Mouse (Mus musculus): Measurements from ENCODE around the gene Scarb1. TPM values are rescaled to one million over a fixed set of nuclear protein-coding genes. Genes with fewer than 3 reads are reported as not detected.

Scarb1 gene
- polyA plus RNA-seq, 1 experiment from 2014 or later, result 28.0 TPM

DNA sequence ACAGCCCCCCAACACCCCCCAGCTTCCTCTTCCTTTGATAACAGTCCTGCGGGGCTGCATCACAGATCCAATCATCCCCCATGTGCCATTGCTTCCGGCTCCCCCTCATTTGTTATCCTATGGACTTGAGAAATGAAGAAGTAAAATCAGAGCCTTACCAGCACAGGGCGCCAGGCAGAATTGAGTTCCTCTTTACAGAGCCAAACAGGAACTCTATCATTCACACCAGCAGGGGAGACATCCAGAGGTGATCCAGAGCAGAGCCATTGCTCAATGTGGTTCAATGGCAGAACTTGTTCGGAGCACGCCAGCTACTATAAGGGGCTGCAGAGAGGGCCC lies 17.3 kb upstream of the Scarb1 start:
- H3K4me1 ChIP-seq (replicated peaks), result peaks cover 7% of the 10 kb centered on the region; the same call in 1 of the 2 replicates
- 83% methylated on average over 5 of the region's 5 CpGs for WGBS
- no peak overlapping the region for H3K27ac ChIP-seq
- no peaks in the 10 kb centered on the region for H3K9me3 ChIP-seq
- no peak overlapping the region for H3K4me3 ChIP-seq
- no peak overlapping the region for H3K9ac ChIP-seq
- no peak overlapping the region for H3K4me2 ChIP-seq
- no peaks in the 10 kb centered on the region for H3K36me3 ChIP-seq
- no peaks in the 10 kb centered on the region for H3K27me3 ChIP-seq
- no peak for ATAC-seq (ENCODE audit: low FRiP score)

DNA sequence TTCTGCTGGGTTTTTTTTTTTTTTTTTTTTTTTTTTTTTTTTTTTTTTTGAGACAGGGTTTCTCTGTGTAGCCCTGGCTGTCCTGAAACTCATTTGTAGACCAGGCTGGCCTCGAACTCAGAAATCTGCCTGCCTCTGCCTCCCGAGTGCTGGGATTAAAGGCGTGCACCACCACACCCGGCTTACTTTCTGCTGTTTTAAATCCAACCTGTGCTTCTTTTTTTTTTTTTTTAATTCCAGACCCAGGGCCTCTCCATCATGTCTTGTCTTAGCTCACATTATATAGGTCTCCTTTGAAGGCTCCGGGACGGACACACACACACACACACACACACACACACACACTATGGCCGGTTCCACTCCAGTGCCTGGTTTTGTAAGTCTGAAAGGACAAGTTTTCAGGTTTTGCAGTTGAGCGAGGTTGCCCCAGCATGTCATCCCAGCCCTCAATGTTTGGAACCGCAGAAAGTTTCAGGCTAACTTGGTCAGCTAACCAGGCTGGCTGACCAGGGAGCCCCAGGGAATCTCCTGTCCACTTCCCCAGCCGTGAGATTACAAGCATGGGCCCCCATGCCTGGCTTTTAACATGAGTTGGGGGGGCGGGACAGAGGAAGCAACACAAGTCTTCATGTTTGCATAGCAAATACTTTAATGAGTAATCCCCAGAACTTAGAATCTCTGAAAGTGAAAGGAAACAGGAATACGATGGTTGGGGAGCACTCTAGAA lies 16.8 kb upstream of the Scarb1 start:
- no peak for ATAC-seq (ENCODE audit: low FRiP score)
- 80% methylated on average over 12 of the region's 12 CpGs for WGBS
- no peaks in the 10 kb centered on the region for H3K27me3 ChIP-seq
- H3K36me3 ChIP-seq, result no peaks in the 10 kb centered on the region
- no peak overlapping the region for H3K9ac ChIP-seq
- no peak overlapping the region for H3K27ac ChIP-seq
- H3K4me3 ChIP-seq, result no peak overlapping the region
- H3K4me2 ChIP-seq, result no peak overlapping the region
- H3K4me1 ChIP-seq (replicated peaks), result peaks cover 7% of the 10 kb centered on the region; the same call in 1 of the 2 replicates
- H3K9me3 ChIP-seq, result no peaks in the 10 kb centered on the region

DNA sequence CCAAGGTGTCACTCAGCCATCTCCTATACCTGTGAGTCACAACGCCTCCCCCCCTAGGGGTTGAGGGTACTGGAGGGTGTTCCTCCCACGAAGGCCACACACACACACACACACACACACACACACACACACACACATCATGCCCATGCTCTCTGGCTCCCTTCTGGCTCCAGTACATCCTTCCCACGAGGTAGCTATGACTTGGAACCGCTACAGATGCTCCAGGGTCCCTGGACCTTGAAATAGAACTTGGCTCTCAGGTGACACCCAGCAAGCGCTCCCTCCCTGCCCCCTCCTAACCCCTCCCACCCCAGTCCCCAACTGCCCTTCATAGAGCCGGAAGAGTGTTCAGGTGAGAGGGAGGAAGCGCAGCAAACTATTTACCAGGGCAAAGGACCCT lies 14.8 kb upstream of the Scarb1 start:
- peaks cover 7% of the 10 kb centered on the region; the same call in 1 of the 2 replicates for H3K4me1 ChIP-seq (replicated peaks)
- 64% methylated on average over 7 of the region's 7 CpGs for WGBS
- no peak overlapping the region for H3K27ac ChIP-seq
- H3K36me3 ChIP-seq, result no peaks in the 10 kb centered on the region
- no peaks in the 10 kb centered on the region for H3K27me3 ChIP-seq
- H3K4me2 ChIP-seq, result no peak overlapping the region
- no peaks in the 10 kb centered on the region for H3K9me3 ChIP-seq
- no peak for ATAC-seq (ENCODE audit: low FRiP score)
- H3K9ac ChIP-seq, result no peak overlapping the region
- no peak overlapping the region for H3K4me3 ChIP-seq

DNA sequence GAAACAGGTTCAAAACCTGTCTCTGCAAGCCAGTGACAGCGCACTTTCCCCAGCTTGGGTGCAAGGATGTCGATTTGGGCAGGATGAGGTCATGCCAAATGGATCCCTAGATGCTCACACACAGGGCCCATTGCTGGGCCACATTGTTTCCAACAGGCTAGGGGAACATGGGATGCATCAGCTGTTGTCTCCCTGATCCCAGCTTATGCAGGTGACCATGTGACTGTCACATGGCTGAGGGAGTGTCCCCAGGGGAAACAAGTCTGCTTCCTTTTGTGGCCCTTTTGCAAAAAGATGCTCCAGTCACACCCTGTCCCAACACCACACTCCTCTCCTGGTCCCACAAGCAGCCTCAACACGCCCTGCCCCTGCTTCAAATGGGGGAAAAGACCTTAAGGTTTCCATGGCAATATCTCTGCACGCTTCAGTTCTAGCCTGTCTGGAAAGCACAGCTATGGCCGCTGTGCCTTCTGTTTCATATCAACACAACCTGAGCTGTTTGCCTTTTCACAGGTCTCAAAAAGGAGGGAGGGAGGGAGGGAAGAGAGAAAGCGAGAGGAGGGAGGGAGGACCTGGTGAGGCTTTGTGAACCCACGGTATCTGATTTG lies 14.1 kb upstream of the Scarb1 start:
- no peaks in the 10 kb centered on the region for H3K9me3 ChIP-seq
- ATAC-seq (ENCODE audit: low FRiP score), result no peak
- WGBS, result 52% methylated on average over 7 of the region's 7 CpGs
- no peaks in the 10 kb centered on the region for H3K36me3 ChIP-seq
- no peaks in the 10 kb centered on the region for H3K27me3 ChIP-seq
- no peak overlapping the region for H3K9ac ChIP-seq
- no peak overlapping the region for H3K4me2 ChIP-seq
- H3K4me3 ChIP-seq, result no peak overlapping the region
- peaks cover 7% of the 10 kb centered on the region; the same call in 1 of the 2 replicates for H3K4me1 ChIP-seq (replicated peaks)
- no peak overlapping the region for H3K27ac ChIP-seq

DNA sequence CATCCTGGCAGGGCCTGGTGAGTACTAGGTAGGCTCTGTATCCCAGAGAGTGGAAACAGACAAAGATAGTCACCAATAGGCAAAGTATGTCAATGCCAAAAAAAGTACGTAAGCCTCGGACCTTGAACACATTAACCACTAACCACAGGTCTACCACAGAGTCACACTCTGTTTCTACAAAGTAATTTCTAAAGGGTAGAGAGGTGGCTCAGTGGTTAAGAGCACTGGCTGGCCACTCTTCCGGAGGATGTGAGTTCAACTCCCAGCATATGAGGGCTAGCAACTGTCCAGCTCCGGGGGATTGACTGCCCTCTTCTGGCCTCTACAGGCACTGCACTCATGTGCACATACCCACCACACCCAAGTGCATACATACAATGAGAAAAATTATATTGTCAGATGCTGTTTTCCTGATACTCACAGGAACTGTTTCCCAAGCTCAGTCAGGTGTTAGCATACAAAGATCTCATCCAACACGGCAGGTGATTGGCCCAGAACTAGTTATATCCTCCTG lies 11.9 kb upstream of the Scarb1 start:
- ATAC-seq (ENCODE audit: low FRiP score), result no peak
- Histone ChIP-seq H3K4me2 (no peak overlapping the region), H3K9ac (no peak overlapping the region), H3K4me1 (replicated peaks) (peaks cover 7% of the 10 kb centered on the region; the same call in 1 of the 2 replicates), H3K9me3 (no peaks in the 10 kb centered on the region), H3K27ac (no peak overlapping the region), H3K4me3 (no peak overlapping the region), H3K36me3 (no peaks in the 10 kb centered on the region), H3K27me3 (no peaks in the 10 kb centered on the region)
- 93% methylated on average over 5 of the region's 5 CpGs for WGBS

DNA sequence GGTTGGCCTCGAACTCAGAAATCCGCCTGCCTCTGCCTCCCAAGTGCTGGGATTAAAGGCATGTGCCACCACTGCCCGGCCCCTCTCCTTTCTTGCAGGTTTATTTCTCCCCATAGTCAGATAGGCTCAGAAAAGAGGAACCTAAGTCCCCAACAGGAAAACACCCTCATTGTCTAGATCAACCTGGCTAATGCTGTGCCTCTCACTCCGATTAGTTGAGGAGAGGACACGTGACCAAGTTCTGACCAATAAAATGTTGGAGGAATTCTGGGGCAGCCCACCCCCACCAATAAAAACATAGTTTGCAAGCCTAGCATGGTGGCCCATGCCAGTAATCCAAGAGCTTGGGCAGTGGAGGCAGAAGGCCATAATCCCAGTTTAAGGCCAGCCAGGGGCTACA lies 11.0 kb upstream of the Scarb1 start:
- Histone ChIP-seq H3K27me3 (no peaks in the 10 kb centered on the region), H3K9ac (no peak overlapping the region), H3K4me2 (no peak overlapping the region), H3K4me1 (replicated peaks) (peaks cover 7% of the 10 kb centered on the region; the same call in 1 of the 2 replicates), H3K27ac (no peak overlapping the region), H3K36me3 (no peaks in the 10 kb centered on the region), H3K4me3 (no peak overlapping the region), H3K9me3 (no peaks in the 10 kb centered on the region)
- WGBS, result 92% methylated on average over 5 of the region's 5 CpGs
- no peak for ATAC-seq (ENCODE audit: low FRiP score)

DNA sequence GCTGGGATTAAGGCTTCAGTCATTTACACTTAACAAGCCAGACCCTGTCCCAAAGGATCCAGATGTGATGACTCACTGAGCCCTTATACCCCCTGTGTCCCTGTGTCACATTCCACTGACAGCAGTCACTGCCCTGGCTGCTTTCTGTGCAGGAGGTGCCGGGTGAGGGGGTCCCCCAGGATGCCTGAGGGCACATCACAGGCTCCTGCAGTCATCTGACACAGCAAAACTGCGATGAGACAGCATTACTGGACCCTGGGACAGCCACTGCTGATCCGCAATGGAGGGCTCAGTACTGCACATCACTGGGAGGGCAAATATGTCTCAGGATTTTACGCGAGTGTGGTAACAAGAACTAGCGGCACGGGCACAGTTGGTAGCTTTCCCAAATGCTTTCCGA lies 10.2 kb upstream of the Scarb1 start:
- H3K4me2 ChIP-seq, result no peak overlapping the region
- H3K4me3 ChIP-seq, result no peak overlapping the region
- WGBS, result 81% methylated on average over 8 of the region's 8 CpGs
- H3K4me1 ChIP-seq (replicated peaks), result peaks cover 7% of the 10 kb centered on the region; the same call in 1 of the 2 replicates
- H3K36me3 ChIP-seq, result no peaks in the 10 kb centered on the region
- H3K27ac ChIP-seq, result no peak overlapping the region
- no peaks in the 10 kb centered on the region for H3K9me3 ChIP-seq
- ATAC-seq (ENCODE audit: low FRiP score), result no peak
- no peak overlapping the region for H3K9ac ChIP-seq
- H3K27me3 ChIP-seq, result no peaks in the 10 kb centered on the region

DNA sequence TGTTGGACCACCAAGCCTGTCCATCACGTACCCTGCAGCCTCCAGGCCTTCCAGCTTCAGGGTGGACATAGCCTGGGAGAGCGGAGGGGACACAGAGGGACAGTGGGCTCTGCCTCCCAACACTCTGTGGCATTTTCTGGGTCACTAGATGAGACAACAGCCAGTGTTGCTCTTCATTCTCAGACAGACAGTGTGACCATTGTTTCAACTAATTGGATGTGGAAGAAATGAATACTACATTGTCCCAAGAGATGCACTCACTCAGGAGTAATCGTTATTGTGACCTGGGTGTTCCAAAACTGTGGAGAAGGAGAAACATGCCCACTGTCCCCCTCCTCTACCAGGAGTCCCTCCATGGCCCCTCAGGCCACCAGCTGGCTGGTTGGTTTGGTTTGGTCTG lies 8.5 kb upstream of the Scarb1 start:
- no peak for ATAC-seq (ENCODE audit: low FRiP score)
- WGBS, result 80% methylated on average over 3 of the region's 3 CpGs
- no peaks in the 10 kb centered on the region for H3K27me3 ChIP-seq
- H3K9me3 ChIP-seq, result no peaks in the 10 kb centered on the region
- H3K4me2 ChIP-seq, result no peak overlapping the region
- no peak overlapping the region for H3K4me3 ChIP-seq
- no peak overlapping the region for H3K27ac ChIP-seq
- no peaks in the 10 kb centered on the region for H3K4me1 ChIP-seq (replicated peaks)
- no peak overlapping the region for H3K9ac ChIP-seq
- H3K36me3 ChIP-seq, result no peaks in the 10 kb centered on the region

DNA sequence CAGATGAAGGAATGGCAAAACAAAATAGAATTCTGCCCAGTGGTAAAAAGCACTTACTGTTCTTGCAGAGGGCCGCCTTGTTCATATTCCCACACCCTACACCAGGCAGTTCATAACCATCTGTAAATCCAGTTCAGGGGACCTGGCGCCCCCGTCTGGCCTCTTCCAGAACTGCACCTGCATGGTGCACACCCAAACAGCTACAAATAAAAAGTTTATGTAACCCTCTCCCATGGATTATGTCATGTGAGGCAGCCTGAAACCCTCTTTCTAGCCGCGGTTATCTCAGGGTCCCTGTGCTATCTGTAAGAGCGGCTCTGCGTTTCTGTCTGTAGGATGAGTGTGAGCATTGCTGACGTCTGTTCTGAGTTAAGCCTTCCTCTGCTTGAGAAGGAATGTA lies 7.6 kb upstream of the Scarb1 start:
- H3K4me1 ChIP-seq (replicated peaks), result no peaks in the 10 kb centered on the region
- no peaks in the 10 kb centered on the region for H3K36me3 ChIP-seq
- no peak overlapping the region for H3K27ac ChIP-seq
- H3K9me3 ChIP-seq, result no peaks in the 10 kb centered on the region
- no peak for ATAC-seq (ENCODE audit: low FRiP score)
- H3K4me2 ChIP-seq, result no peak overlapping the region
- no peaks in the 10 kb centered on the region for H3K27me3 ChIP-seq
- no peak overlapping the region for H3K9ac ChIP-seq
- 42% methylated on average over 8 of the region's 8 CpGs for WGBS
- H3K4me3 ChIP-seq, result no peak overlapping the region

DNA sequence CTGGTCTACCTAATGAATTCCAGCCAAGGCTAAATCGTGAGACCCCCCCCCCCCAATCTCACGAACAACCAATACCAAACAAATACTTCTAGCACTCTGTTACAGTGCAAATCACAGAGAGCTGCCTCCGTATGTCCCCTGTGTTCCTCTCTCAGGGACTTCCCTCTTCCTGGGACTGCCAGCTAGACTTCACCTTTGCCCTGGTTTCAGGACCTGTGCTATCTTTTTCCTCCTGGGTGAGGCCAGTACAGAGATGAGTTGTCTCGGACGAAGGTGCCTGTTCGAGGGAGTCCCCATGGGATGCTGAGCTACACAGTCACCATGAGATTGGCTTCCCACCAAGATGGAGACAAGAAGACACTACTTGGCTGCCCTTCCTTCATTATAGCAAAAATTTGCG lies 7.2 kb upstream of the Scarb1 start:
- no peak overlapping the region for H3K4me3 ChIP-seq
- no peak overlapping the region for H3K9ac ChIP-seq
- no peak for ATAC-seq (ENCODE audit: low FRiP score)
- no peak overlapping the region for H3K27ac ChIP-seq
- no peaks in the 10 kb centered on the region for H3K27me3 ChIP-seq
- H3K4me2 ChIP-seq, result no peak overlapping the region
- no peaks in the 10 kb centered on the region for H3K9me3 ChIP-seq
- WGBS, result 82% methylated on average over 7 of the region's 7 CpGs
- H3K4me1 ChIP-seq (replicated peaks), result no peaks in the 10 kb centered on the region
- no peaks in the 10 kb centered on the region for H3K36me3 ChIP-seq

DNA sequence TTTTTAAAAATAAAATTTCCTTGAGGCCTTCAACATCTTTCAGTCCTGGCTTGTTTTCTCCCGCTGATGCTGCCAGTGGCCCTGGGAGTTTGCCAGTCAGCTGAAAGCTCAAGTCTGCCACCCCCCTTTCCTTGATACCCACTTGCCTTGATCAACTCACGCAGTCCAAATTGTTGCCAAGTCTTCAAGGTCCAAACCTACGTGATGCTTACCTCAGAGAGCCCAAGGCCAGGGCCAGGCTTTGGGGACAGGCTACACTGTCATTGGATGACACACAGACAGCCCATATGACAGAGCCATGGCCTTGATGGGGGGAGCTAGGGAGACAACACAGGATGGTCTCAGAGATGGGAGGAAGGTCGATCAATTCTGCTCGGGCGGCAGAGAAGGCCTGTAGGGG lies 3.4 kb upstream of the Scarb1 start:
- peaks cover 23% of the 10 kb centered on the region for H3K4me1 ChIP-seq (replicated peaks)

DNA sequence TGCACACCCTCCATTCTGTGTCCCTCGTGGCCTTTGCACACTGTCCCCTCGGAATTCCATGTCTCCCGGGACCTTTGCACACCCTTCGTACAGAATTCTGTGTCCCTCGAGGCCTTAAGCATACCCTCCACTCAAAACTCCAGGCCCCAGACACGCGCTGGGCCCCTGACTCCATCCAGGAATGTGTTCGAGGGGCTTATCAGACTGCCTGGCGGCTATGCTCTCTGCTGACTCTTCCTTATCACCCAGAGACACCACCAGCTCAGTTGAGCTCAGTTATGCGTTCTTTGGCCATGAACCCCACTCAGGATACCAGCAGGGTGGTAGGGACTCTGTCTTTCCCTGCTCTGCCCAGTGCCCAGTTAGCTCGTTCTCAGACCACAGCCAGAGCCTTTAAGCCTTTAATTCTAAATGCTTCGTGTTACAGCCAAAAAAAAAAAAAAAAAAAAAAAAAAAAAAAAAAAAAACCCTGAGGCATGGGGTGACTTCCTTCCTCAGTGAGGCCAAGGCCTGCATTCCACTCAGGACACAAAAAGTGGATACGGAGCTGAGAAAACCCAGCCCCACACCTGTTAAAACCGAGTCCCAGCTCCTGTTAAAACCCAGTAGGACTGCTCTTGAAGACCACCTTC lies 681 bp upstream of the Scarb1 start:
- H3K9ac ChIP-seq, result peak overlapping the region; percentile 77
- ATAC-seq (ENCODE audit: low FRiP score), result peak; percentile 22; the same call in 1 of the 2 replicates
- 54% methylated on average over 14 of the region's 14 CpGs for WGBS

More for the DNA sequence above, 3.4 kb upstream of the Scarb1 start:
- Histone ChIP-seq H3K27me3 (peaks cover 18% of the 10 kb centered on the region), H3K36me3 (no peaks in the 10 kb centered on the region), H3K4me2 (no peak overlapping the region), H3K9me3 (no peaks in the 10 kb centered on the region), H3K4me3 (no peak overlapping the region), H3K9ac (no peak overlapping the region), H3K27ac (no peak overlapping the region)
- WGBS, result 95% methylated on average over 6 of the region's 6 CpGs
- ATAC-seq (ENCODE audit: low FRiP score), result no peak

More for the DNA sequence above, 681 bp upstream of the Scarb1 start:
- no peaks in the 10 kb centered on the region for H3K36me3 ChIP-seq
- peaks cover 22% of the 10 kb centered on the region for H3K27me3 ChIP-seq
- no peak overlapping the region for H3K27ac ChIP-seq
- H3K9me3 ChIP-seq, result no peaks in the 10 kb centered on the region
- peak overlapping the region; percentile 64 for H3K4me3 ChIP-seq
- peak overlapping the region; percentile 94 for H3K4me2 ChIP-seq
- H3K4me1 ChIP-seq (replicated peaks), result peaks cover 34% of the 10 kb centered on the region
